Mouse (Mus musculus) frontal cortex, adult 2 months (tissue): ENCODE results near the gene Dusp11. TPM values are rescaled to one million over a fixed set of nuclear protein-coding genes. Genes with fewer than 3 reads are reported as not detected.
A peak's percentile ranks its signal among the peaks of the same experiment; 100 is the strongest.
"Not testable (repeated sequence)": the region's sequence is repeated elsewhere in the genome, so short reads cannot be mapped to it uniquely, and the experiment has no call there.

Experiments
- DNase-seq, 2 experiments: peaks; one replicate each; pipeline ENCODE4 v3.0.0; 2022; ENCODE audit warnings: low spot score in 1 of 2; ENCODE audit errors: extremely low spot score in 1 of 2
- polyA plus RNA-seq: library from polyadenylated mRNA; depleted of rRNA; stranded (reverse); fragments of >200 nt; gene quantifications from 2 replicates; pipeline ENCODE4 v1.2.3, GENCODE M21; 2012; rRNA removed

Dusp11 gene
- polyA plus RNA-seq: 102 and 105 TPM in 2 replicates

DNA sequence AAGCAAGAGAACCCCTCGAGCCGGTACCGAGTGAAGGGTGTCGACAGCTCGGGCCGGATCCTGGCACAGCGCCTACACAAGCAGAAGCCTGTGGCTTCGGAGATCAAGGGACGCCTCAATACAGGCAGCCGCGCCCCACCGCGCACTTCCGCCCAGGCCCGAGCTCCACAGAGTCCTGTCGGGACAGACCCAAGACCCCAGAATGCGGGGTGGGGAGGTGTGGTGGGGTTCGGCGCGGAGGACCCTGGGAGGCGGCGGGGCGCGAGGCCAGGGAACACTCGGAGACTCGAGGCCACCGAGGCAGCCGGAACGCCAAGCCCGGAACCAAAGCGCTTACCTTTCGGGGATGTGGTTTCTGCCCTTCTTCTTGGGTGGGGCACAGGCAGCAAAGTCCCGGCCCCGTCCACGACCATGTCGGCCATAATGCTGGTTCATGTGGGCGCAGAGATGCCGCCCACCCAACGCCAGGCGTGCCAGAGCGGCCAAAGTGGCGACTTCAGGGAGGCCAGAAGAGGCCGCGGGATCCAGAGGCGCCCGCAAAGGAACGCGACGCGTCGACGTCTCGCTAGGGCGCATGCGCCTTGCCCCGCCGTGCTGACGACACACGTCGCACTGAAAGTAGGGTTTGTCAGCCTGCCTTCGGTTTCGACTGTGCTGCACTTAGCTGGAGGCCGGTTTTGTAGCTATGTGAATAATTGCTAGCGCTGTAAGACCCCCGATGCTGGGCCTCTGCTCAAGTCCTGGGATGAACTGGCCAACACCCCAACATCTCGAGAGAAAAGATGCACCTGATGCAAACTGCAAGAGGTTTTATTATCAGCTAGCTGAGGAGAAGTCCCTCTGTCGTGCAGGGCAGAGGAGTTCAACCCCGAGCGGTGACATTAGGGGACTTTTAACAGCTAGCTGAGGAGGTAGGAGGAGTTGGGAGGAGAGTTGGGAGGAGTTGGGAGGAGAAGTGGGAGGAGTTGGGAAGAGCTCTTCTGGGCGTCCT lies at the start of gene Dusp11:
Gene Dusp11 (minus strand): TSS at position 567 of the 991 bp plus-strand sequence.
- peak; percentile 88 to 94 for DNase-seq

DNA sequence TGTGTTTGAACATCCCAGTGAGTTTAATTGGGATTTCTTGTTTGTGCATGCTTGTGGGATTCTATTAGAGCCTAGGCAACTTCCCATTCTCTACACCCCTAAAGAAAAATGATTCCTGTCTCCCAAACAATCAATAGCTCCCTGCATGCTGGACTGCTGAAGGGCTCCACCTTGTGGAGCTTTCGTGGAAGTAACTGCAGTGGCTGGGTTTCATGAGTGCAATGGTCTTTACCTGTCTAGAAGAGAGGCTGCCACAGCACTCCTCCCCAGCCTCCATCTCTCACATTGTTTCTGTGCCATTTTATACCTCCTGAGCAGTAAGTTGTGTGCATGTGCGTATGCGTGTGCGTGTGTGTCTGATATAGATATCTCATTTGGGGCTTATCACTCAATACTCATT lies 48.5 kb upstream of the Dusp11 start:
- DNase-seq: peak in 1 of 2 experiments; percentile 83

DNA sequence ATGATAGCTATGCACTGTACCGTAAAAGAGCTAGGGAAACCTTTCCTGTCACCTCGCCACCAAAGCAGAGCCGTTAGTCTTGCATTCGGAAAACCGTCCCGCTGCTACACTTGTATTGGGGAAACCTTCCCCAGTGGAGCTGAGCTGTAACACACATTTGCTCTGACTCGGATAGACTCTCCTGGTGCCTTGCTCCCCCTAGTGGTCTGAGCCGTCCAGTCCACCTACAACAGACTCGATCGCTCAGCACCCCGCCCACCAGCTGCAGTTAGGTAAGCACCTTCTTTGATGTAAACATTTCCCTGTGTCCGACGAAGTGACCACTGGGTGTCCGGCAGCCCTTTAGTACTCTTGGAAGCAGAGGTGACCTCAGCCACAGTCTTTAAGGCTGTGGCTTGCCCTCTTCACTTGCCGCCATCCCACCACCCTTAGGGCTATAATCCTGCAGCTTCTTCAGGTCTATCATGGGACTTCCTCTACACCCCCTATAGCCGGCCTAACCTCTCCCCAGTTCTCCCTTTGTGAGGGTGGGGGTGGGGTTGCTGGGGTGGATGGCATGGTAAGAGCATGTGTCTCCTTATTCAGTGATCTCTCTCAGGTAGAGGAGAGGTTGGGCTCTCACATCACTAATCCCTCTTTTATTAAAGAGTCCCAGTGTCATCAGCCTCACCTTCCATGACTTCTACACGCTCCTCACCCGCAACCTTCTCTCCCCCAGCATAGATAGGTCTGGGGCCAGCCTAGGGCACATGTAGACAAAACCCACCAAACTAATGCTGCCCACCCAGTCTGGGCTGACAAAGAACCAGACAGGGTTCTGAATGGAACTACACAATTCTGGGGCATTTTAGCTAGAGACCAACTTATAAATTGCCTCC lies 43.0 kb upstream of the Dusp11 start:
- DNase-seq: peak; percentile 44 to 84

DNA sequence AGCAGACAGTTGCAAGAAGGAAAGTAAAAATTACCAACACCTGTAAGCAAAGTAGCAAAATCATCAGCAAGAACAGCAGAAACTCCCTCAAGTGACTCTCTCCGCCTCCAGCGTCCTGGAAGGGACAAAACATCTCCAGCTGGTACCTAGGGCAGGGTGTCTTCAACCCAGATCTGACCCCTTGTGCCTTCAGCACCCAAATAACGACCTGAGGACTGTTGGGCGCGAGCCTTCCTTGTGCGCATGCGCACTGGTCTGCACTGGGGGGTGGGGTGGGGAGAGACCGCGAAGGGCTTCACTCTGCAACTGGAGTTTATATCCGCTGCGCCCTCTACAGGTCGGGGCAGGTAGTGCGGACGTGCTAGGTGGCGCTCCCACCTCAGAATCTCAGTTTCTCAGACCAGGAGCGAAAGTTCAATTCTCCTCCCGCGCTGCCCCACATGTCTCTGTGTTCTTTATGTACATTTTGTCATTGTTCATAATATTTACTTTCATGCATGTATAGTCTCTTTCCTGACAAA lies 42.0 kb upstream of the Dusp11 start:
- no peak for DNase-seq

DNA sequence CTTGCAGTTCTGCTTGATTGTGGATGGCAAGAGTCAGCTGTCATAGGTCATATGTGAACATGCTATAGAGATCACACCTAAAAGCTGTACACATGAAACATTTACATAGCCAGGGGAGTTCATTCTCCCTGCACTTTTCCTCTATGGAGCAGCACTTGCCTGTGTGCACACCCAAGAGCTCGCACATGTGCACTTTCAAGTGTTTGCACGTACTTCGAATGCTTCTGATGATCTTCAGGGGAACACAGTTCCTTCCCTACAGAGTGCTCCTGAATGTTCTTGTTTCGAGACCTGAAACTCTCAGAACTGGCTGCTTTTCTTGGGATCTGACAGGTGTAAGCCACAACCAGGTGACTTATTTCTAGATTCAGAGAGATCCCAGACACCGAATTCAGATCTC lies 29.3 kb upstream of the Dusp11 start:
- not testable (repeated sequence) for DNase-seq

DNA sequence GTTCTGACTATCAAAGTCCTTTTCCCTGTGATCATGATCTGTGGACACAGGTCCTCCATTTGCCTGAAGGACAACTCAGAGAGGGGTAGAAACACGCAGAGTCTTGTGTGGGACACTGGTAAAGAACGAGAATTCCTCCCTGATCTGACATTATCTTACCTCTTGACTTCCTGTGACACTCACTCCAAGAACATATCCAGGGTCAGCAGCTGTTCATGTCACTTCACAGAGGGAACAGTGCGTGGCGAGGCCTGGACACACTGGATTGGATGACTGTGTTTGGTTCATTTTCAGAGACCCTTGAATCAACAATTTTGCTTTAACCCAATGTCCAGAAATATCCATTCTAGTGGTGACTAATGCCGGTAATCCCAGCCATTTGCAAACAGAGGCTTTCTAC lies 28.1 kb upstream of the Dusp11 start:
- DNase-seq: not testable (repeated sequence)

DNA sequence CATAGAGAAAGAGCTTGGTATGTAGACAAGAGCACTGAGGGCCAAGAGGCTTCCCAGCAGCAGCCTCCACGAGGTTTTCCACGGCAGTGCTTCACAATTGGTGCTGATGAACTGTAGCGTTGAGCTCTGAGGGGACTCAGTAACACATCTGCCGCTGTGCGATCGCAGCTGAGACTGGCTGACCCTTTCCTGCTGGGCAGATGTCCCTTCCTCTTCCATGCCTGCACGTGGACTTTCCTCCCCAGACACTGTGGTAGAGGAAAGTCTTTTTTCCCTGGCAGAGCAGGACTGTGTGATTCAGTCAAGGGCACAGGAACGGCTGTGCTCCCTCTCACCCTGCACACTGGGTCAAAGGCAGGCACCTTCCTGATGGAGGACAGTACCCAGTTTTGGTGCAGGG lies 22.9 kb upstream of the Dusp11 start:
- DNase-seq: no peak

DNA sequence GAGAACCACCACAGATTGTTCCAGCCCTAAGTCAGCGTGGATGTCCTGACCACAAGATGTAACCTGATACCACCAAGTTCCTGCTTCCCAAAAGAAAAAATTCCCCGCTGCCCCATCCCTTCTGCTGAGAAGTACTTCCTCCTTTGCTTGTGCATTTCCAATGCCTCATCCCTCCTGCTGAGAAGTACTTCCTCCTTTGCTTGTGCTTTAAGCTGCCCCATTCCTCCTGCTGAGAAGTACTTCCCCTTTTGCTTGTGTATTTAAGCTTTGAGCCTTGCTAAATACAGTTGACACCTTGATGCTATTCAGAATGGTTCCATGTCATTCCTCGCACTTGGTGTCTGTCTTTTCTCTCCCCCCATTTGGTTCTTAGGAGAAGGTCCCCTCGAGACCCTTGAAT lies 17.3 kb upstream of the Dusp11 start:
- not testable (repeated sequence) for DNase-seq

DNA sequence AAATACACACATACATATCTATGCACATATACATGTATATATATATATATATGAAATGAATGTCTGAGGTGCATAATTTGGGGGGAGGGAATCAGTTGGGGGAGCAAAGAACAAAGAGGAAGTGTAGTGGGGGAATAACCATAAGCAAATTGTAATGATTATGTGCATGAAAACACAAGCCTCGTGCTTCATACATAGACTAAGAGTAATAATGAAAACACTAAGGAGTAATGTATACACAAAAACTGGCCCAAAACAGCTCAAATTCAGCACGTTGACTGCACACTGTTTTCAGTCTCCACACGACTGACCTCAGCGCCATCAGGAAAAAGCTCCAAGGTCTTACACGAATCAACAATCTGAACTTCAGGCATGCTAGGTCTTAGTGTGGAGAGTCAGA lies 14.8 kb upstream of the Dusp11 start:
- DNase-seq: no peak

DNA sequence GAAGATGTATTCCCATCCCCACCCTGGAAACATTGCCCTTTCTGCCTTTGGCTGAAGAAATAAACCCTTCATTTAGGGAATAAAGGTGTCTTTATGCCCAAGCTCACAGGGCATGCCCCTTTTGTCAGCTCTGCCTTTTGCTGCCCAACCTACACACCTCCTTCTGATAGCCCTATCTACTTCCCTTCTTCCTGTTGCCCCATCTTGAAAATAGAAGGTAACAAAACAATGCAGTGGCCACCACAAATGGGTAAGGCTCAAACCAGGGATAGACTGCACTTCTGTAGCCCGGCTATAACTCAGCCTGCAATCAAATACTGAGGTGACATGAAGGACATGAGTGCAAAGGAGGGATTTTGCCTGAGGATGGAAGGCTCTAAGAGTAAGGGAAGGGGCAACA lies 14.3 kb upstream of the Dusp11 start:
- DNase-seq: no peak

DNA sequence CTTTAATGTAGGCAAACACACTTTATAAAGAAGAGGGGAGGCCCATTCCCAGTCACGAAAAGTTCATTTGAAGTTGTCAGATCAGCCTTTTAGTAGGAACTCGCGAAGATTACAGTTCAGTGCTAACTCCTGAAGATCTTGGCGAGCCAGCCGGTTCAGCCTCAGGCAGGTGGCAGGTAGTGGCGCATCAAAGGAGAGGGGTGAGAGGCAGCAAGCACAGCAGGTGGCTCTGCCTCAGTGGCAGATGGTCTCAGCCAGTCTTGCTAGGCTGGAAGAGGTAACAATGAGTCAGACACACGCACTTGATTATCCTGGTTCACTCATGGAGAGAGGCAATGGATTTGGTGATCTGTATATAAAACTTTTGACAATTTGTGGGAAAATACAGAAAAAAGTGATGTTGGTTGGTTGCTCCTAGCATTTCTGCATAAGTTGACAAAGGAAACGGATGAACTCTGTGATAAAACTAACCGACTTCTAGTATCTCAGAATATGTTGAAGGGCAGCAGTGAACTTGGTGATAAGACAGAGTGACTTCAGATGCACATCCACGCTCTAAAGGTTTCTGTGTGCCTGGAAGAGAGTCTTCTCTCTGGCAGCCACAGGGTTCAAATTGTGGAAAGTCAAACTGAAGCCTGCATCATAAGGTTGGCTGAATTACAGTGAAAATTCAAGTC lies 13.6 kb upstream of the Dusp11 start:
- no peak for DNase-seq

DNA sequence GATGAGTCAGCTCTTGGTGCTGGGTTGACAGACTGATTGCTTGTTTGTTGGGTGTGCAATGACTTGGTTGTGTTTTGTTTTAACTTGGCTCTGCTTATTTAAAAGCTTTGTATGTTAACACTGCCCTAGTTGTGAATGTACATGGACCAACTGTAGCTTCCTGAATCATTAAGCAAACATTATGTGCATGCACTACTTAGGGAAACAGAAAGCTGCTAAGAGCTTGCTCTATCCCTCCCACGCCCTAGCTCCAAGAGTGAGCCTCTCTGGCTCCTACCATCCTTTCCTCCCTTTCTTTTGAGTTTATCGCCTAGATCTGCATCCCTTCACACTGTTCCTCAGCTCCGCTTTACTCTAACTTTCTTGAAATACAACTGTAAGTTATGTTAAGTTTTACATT lies 11.9 kb upstream of the Dusp11 start:
- peak in 1 of 2 experiments; percentile 62 for DNase-seq

DNA sequence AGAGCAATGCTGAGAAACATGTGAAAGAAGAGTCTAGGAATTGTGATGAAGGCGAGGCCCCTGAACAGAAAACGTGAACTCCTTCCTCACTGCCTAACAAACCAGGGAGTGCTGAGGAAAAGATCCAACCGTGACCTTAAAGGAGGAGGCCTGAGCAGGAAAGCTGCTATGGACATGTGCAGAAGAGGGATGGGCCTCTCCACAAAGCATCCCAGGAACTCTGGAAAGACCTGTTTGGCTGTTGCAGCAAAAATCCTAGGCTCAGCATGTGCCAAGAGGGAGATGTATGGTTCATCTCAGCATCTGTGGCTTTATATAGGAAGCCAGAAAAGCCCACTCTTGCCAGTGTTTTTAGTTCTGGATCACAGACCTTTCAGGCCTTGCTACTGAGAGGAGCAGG lies 11.2 kb upstream of the Dusp11 start:
- DNase-seq: no peak

DNA sequence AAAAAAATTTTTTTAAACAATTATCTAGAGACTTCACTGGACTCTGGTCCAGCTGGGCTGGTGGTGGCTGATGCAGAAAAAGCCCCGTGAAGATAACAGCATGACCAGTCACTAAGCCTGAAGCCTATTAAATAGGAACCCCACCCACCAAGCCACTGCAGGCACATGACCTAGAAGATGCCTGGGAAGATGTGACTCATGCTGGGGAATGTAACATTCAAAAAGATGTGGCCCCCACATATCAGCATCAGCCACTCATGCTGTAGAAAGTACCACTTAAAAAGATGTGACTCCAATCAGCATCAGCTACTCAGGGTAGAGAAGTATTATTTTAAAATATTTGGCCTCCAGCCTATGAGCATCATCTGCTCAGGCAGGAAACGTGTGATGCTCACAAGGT lies 8.4 kb upstream of the Dusp11 start:
- DNase-seq: no peak

DNA sequence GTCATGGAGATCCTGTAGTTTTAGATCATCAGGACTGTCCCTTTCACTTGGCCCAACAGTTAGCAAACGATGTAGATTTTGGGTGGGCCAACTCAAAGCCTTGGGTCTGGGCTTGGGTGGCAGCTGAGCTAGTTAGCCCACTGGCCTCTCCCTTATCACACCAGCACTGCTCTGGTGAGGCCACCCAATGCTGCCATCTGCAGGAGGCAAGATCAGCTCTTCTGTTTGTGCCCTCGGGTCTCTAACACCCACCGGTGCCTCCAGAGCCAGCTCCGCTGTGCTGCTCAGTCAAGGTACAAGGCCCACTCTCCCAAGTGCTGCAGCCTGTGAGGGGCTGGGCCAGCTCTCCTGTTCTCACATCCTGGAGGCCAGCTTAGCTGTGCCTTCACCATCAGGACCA lies 5.2 kb upstream of the Dusp11 start:
- DNase-seq: no peak

DNA sequence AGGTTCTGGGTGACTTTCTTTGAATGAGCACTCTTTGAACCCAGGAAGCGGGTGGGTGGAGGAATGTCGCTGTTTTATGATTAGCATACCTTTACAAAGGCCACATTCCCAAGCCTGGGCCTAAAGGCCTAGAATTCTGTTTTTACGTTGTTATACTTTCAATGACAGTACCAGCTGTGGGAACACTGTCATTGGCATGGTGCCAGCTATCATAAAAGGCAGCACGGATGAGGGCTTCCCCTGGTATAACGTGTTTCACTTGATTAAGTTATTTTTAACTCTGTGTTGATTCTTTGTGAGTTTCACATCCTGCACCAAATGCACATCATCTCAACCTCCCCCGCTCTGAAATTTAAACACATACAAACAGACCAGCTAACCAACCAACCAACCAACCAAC lies 4.6 kb upstream of the Dusp11 start:
- DNase-seq: not testable (repeated sequence)

DNA sequence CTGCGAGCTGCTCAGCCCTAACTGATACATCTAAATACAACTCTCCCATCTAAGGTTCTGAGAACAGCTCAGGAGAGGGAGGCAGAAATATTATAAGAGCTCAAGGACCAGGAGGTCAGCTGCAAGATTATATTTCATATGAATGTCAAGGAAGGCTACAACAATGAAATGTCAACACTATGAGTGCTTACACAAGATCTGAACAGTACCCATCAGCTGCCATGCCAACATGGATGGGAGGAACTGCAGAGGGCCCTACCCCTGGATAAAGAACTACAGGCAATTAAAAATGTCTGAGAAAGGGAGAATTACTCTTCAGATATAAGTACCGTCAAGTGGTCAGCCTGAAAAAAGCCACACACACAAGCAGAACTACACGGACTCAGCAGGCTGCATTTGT lies 3.9 kb downstream of the Dusp11 start:
- DNase-seq: no peak

DNA sequence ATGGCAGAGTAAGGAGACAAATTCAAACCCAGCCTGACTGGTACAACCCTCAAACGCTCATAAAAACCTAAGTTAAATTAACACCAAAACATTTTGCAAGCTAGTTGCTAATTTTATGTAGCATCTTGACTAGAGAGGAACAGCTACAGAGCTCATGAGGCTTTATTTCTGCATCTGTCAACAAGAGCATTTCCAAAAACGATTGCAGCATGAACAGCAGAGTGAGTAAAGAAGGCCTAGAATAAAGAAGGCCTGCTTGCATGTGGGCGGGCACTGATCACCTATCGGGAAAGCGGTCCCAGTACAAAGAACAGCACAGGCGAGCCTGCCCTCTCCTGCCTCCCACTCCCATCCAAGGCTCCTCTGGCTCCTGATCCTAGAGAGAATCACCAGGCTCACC lies 12.9 kb downstream of the Dusp11 start:
- no peak for DNase-seq

DNA sequence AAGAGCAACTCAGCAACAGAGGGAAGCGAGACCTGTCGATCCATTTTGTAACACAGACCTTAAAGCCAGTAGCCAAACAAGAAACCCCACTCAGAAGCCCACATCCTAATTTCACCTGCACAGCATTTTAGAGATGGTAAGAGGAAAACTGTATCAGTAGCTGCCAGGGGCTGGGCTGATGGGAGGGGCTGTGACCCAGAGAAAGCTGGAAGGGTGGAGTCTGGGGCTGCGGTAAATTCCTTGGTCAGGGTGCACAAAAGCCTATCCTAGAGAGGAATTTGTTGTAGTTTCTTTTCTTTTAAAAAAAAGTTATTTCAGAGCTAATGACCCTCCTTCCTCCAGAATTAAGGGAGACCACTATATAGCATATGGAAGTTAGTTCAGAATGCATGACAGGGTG lies 19.0 kb downstream of the Dusp11 start:
- no peak for DNase-seq

DNA sequence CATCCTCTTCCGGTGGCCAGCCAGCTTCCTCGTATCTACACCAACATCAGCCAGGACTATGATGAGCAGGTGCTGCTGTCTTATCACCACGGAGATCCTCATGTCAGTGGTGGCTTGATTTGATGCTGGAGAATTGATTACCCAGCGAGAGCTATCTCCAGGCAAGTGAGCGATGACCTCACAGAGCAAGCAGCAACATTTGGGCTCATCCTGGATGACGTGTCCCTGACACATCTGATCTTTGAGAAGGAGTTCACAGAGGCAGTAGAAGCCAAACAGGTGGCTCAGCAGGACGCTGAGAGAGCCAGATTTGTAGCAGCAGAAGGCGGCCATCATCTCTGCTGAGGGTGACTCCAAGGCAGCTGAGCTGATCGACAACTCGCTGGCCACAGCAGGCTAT lies 22.8 kb downstream of the Dusp11 start:
- no peak for DNase-seq
